Mouse (Mus musculus) brain, embryonic 14.5 days (tissue): ENCODE results near the gene Srsf7.

ENCODE experiments used
- CTCF ChIP-seq: fragments of 200-500 bp; IDR thresholded peaks from 2 replicates; pipeline ENCODE4 v1.5.1; 2012; ENCODE audit warnings: inconsistent platforms, mild to moderate bottlenecking, moderate library complexity, borderline replicate concordance; ENCODE audit not compliant: insufficient read depth, insufficient read length; ENCODE audit errors: extremely low read depth
- POLR2A ChIP-seq: fragments of 200-500 bp; IDR thresholded peaks from 2 replicates; pipeline ENCODE4 v1.6.1; 2012; ENCODE audit warnings: mild to moderate bottlenecking, inconsistent platforms, borderline replicate concordance; ENCODE audit not compliant: poor library complexity, insufficient read depth, insufficient read length, severe bottlenecking; ENCODE audit errors: extremely low read depth

DNA sequence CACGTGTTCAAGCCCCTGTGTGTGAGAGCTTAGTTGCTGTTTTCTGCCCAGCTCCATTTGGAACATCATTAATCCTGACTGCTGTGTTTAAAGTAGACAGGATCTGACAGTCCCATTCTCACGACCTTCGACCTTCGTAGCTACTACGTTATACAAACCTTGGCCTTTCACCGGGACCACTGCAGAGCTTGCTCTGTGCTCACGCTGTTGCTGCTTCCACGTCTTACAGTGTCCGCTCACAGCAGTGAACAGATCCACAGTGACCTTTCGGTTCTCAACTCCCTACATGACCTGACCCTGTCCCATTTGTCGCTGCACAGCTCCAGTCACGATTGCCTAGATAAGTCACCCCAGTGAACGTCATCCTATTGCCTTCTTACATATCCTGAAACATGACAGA lies 36.0 kb upstream of the Srsf7 start:
- TF ChIP-seq CTCF (no peak), POLR2A (no peak)
